Mouse (Mus musculus) adrenal gland, adult 2 months (tissue): ENCODE results near the gene Tnrc6a. TPM values are rescaled to one million over a fixed set of nuclear protein-coding genes. Genes with fewer than 3 reads are reported as not detected.
A peak's percentile ranks its signal among the peaks of the same experiment; 100 is the strongest.

Experiments
- DNase-seq: peaks from one replicate; pipeline ENCODE4 v3.0.0; 2021
- polyA plus RNA-seq: library from polyadenylated mRNA; depleted of rRNA; stranded (reverse); fragments of >200 nt; gene quantifications from 2 replicates; pipeline ENCODE4 v1.2.3, GENCODE M21; 2012
- total RNA-seq, 2 experiments: library from RNA; stranded (reverse); gene quantifications; 2 replicates each; pipeline ENCODE4 v1.2.3; 2021

Gene Tnrc6a
- total and polyA plus RNA-seq, 3 experiments, result 29.6 to 59.4 (median 42.4) TPM

GRCm38 (mm10) chr7:123191731-123192130 lies 68.0 kb downstream of the Tnrc6a start:
- no peak for DNase-seq

- DNase-seq, result no peak
Observed at GRCm38 (mm10) chr7:123193201-123193600, 69.5 kb downstream of the Tnrc6a start.

- no peak for DNase-seq
Observed at GRCm38 (mm10) chr7:123194696-123195095, 71.0 kb downstream of the Tnrc6a start.

GRCm38 (mm10) chr7:123196432-123196831 lies 72.7 kb downstream of the Tnrc6a start:
- DNase-seq, result no peak

- DNase-seq, result no peak
Observed at GRCm38 (mm10) chr7:123198695-123199094, 75.0 kb downstream of the Tnrc6a start.

- DNase-seq, result no peak
Observed at GRCm38 (mm10) chr7:123199151-123199550, 75.5 kb downstream of the Tnrc6a start.

- no peak for DNase-seq
Observed at GRCm38 (mm10) chr7:123199656-123200206, 76.0 kb downstream of the Tnrc6a start.

GRCm38 (mm10) chr7:123200722-123201121 lies 77.0 kb downstream of the Tnrc6a start:
- DNase-seq, result no peak

- DNase-seq, result peak; percentile 56
Observed at GRCm38 (mm10) chr7:123205261-123205660, 81.6 kb downstream of the Tnrc6a start.

- DNase-seq, result no peak
Observed at GRCm38 (mm10) chr7:123207561-123207960, 83.9 kb downstream of the Tnrc6a start.

- DNase-seq, result no peak
Observed at GRCm38 (mm10) chr7:123209864-123210263, 86.2 kb downstream of the Tnrc6a start.

- no peak for DNase-seq
Observed at GRCm38 (mm10) chr7:123211461-123211860, 87.8 kb downstream of the Tnrc6a start.

- DNase-seq, result no peak
Observed at GRCm38 (mm10) chr7:123212316-123212715, 88.6 kb downstream of the Tnrc6a start.

- DNase-seq, result no peak
Observed at GRCm38 (mm10) chr7:123214365-123215075, 90.8 kb downstream of the Tnrc6a start, which contains the start of gene Slc5a11. Slc5a11 (plus strand) TSS chr7:123214780.

GRCm38 (mm10) chr7:123215138-123215537 lies 91.5 kb downstream of the Tnrc6a start:
- no peak for DNase-seq

- no peak for DNase-seq
Observed at GRCm38 (mm10) chr7:123217448-123218354, 94.0 kb downstream of the Tnrc6a start.

GRCm38 (mm10) chr7:123218620-123219019 lies 94.9 kb downstream of the Tnrc6a start:
- DNase-seq, result no peak

GRCm38 (mm10) chr7:123219781-123220632 lies 96.3 kb downstream of the Tnrc6a start:
- no peak for DNase-seq

- DNase-seq, result no peak
Observed at GRCm38 (mm10) chr7:123220633-123220942, 96.9 kb downstream of the Tnrc6a start.

GRCm38 (mm10) chr7:123224076-123224475 lies 100.4 kb downstream of the Tnrc6a start:
- DNase-seq, result no peak

- DNase-seq, result no peak
Observed at GRCm38 (mm10) chr7:123225159-123225558, 101.5 kb downstream of the Tnrc6a start.

GRCm38 (mm10) chr7:123235449-123235848 lies 111.8 kb downstream of the Tnrc6a start:
- peak; percentile 21 for DNase-seq
